Mouse (Mus musculus): Measurements from ENCODE around the gene Cacna2d4. TPM values are rescaled to one million over a fixed set of nuclear protein-coding genes. Genes with fewer than 3 reads are reported as not detected.

The Cacna2d4 gene
- polyA plus RNA-seq (2014; fragmentation: Nextera tagmentation; extraction: Ambion mirVana), result 0.23 TPM in 1 of 2 replicates, not detected in the other

GRCm38 (mm10) chr6:119236241-119236640 is at the start of gene Cacna2d4:
Gene Cacna2d4, plus strand, starts transcription at chr6:119236526.
- no peak within 1 kb of the TSS for H3K9ac ChIP-seq (replicated peaks; ENCODE audit: low read depth, low read length)
- no peaks in the 10 kb centered on the region for H3K36me3 ChIP-seq (ENCODE audit: control insufficient read depth, insufficient read depth, low read length)
- H3K4me2 ChIP-seq (replicated peaks; ENCODE audit: low read depth, low read length), result no peak within 1 kb of the TSS
- H3K27me3 ChIP-seq (ENCODE audit: control insufficient read depth, insufficient read depth, low read length), result no peaks in the 10 kb centered on the region
- H3K9me3 ChIP-seq (ENCODE audit: control insufficient read depth, low read depth, low read length), result no peaks in the 10 kb centered on the region
- no peak within 1 kb of the TSS for H3K27ac ChIP-seq (ENCODE audit: low read length)
- WGBS, result 13% methylated on average over 1 of the region's 1 CpGs
- ATAC-seq (ENCODE audit: insufficient number of reproducible peaks, insufficient read depth, low FRiP score, low read depth), result no peak
- H3K4me3 ChIP-seq (ENCODE audit: low read depth, low read length), result no peak within 1 kb of the TSS
- H3K4me1 ChIP-seq (ENCODE audit: control insufficient read depth, insufficient read depth, low read length), result no peaks in the 10 kb centered on the region

GRCm38 (mm10) chr6:119186658-119187057 is 49.7 kb upstream of the Cacna2d4 start:
- Histone ChIP-seq H3K4me1 (ENCODE audit: control insufficient read depth, insufficient read depth, low read length) (no peaks in the 10 kb centered on the region), H3K36me3 (ENCODE audit: control insufficient read depth, insufficient read depth, low read length) (peaks cover 6% of the 10 kb centered on the region), H3K4me3 (ENCODE audit: low read depth, low read length) (no peak overlapping the region), H3K9ac (replicated peaks; ENCODE audit: low read depth, low read length) (no peak overlapping the region), H3K9me3 (ENCODE audit: control insufficient read depth, low read depth, low read length) (no peaks in the 10 kb centered on the region), H3K4me2 (replicated peaks; ENCODE audit: low read depth, low read length) (no peak overlapping the region), H3K27ac (ENCODE audit: low read length) (no peak overlapping the region), H3K27me3 (ENCODE audit: control insufficient read depth, insufficient read depth, low read length) (no peaks in the 10 kb centered on the region)
- no peak for ATAC-seq (ENCODE audit: insufficient number of reproducible peaks, insufficient read depth, low FRiP score, low read depth)
- WGBS, result 61% methylated on average over 8 of the region's 8 CpGs

GRCm38 (mm10) chr6:119187631-119188030 is 48.7 kb upstream of the Cacna2d4 start:
- H3K27me3 ChIP-seq (ENCODE audit: control insufficient read depth, insufficient read depth, low read length), result no peaks in the 10 kb centered on the region
- H3K9ac ChIP-seq (replicated peaks; ENCODE audit: low read depth, low read length), result no peak overlapping the region
- H3K36me3 ChIP-seq (ENCODE audit: control insufficient read depth, insufficient read depth, low read length), result peaks cover 6% of the 10 kb centered on the region
- H3K27ac ChIP-seq (ENCODE audit: low read length), result no peak overlapping the region
- H3K4me1 ChIP-seq (ENCODE audit: control insufficient read depth, insufficient read depth, low read length), result no peaks in the 10 kb centered on the region
- no peak overlapping the region for H3K4me3 ChIP-seq (ENCODE audit: low read depth, low read length)
- 78% methylated on average over 6 of the region's 6 CpGs for WGBS
- no peak overlapping the region for H3K4me2 ChIP-seq (replicated peaks; ENCODE audit: low read depth, low read length)
- no peak for ATAC-seq (ENCODE audit: insufficient number of reproducible peaks, insufficient read depth, low FRiP score, low read depth)
- H3K9me3 ChIP-seq (ENCODE audit: control insufficient read depth, low read depth, low read length), result no peaks in the 10 kb centered on the region

- Histone ChIP-seq H3K27me3 (ENCODE audit: control insufficient read depth, insufficient read depth, low read length) (no peaks in the 10 kb centered on the region), H3K4me1 (ENCODE audit: control insufficient read depth, insufficient read depth, low read length) (no peaks in the 10 kb centered on the region), H3K4me3 (ENCODE audit: low read depth, low read length) (no peak overlapping the region), H3K27ac (ENCODE audit: low read length) (no peak overlapping the region), H3K36me3 (ENCODE audit: control insufficient read depth, insufficient read depth, low read length) (no peaks in the 10 kb centered on the region; the same call in 1 of the 2 replicates), H3K9ac (replicated peaks; ENCODE audit: low read depth, low read length) (no peak overlapping the region), H3K4me2 (replicated peaks; ENCODE audit: low read depth, low read length) (no peak overlapping the region), H3K9me3 (ENCODE audit: control insufficient read depth, low read depth, low read length) (no peaks in the 10 kb centered on the region)
- ATAC-seq (ENCODE audit: insufficient number of reproducible peaks, insufficient read depth, low FRiP score, low read depth), result no peak
- WGBS, result 91% methylated on average over 4 of the region's 4 CpGs
Observed at GRCm38 (mm10) chr6:119191478-119191877, 44.8 kb upstream of the Cacna2d4 start.

- WGBS, result 54% methylated on average over 15 of the region's 15 CpGs
- H3K27me3 ChIP-seq (ENCODE audit: control insufficient read depth, insufficient read depth, low read length), result no peaks in the 10 kb centered on the region
- no peaks in the 10 kb centered on the region; the same call in 1 of the 2 replicates for H3K4me1 ChIP-seq (ENCODE audit: control insufficient read depth, insufficient read depth, low read length)
- H3K9me3 ChIP-seq (ENCODE audit: control insufficient read depth, low read depth, low read length), result no peaks in the 10 kb centered on the region
- no peak overlapping the region for H3K4me2 ChIP-seq (replicated peaks; ENCODE audit: low read depth, low read length)
- peak overlapping the region; percentile 55; the same call in 1 of the 2 replicates for H3K27ac ChIP-seq (ENCODE audit: low read length)
- H3K36me3 ChIP-seq (ENCODE audit: control insufficient read depth, insufficient read depth, low read length), result no peaks in the 10 kb centered on the region
- H3K4me3 ChIP-seq (ENCODE audit: low read depth, low read length), result no peak overlapping the region
- no peak overlapping the region for H3K9ac ChIP-seq (replicated peaks; ENCODE audit: low read depth, low read length)
- ATAC-seq (ENCODE audit: insufficient number of reproducible peaks, insufficient read depth, low FRiP score, low read depth), result no peak
Observed at GRCm38 (mm10) chr6:119193571-119194154, 42.7 kb upstream of the Cacna2d4 start.

- no peak overlapping the region for H3K4me2 ChIP-seq (replicated peaks; ENCODE audit: low read depth, low read length)
- peak overlapping the region; percentile 55; the same call in 1 of the 2 replicates for H3K27ac ChIP-seq (ENCODE audit: low read length)
- 65% methylated on average over 9 of the region's 9 CpGs for WGBS
- no peaks in the 10 kb centered on the region for H3K27me3 ChIP-seq (ENCODE audit: control insufficient read depth, insufficient read depth, low read length)
- H3K4me3 ChIP-seq (ENCODE audit: low read depth, low read length), result no peak overlapping the region
- no peaks in the 10 kb centered on the region for H3K36me3 ChIP-seq (ENCODE audit: control insufficient read depth, insufficient read depth, low read length)
- no peak for ATAC-seq (ENCODE audit: insufficient number of reproducible peaks, insufficient read depth, low FRiP score, low read depth)
- no peaks in the 10 kb centered on the region; the same call in 1 of the 2 replicates for H3K4me1 ChIP-seq (ENCODE audit: control insufficient read depth, insufficient read depth, low read length)
- no peaks in the 10 kb centered on the region for H3K9me3 ChIP-seq (ENCODE audit: control insufficient read depth, low read depth, low read length)
- no peak overlapping the region for H3K9ac ChIP-seq (replicated peaks; ENCODE audit: low read depth, low read length)
Observed at GRCm38 (mm10) chr6:119194161-119194560, 42.2 kb upstream of the Cacna2d4 start.

- H3K9ac ChIP-seq (replicated peaks; ENCODE audit: low read depth, low read length), result no peak overlapping the region
- no peak overlapping the region for H3K4me2 ChIP-seq (replicated peaks; ENCODE audit: low read depth, low read length)
- H3K27me3 ChIP-seq (ENCODE audit: control insufficient read depth, insufficient read depth, low read length), result no peaks in the 10 kb centered on the region
- no peak overlapping the region for H3K27ac ChIP-seq (ENCODE audit: low read length)
- H3K9me3 ChIP-seq (ENCODE audit: control insufficient read depth, low read depth, low read length), result no peaks in the 10 kb centered on the region
- no peaks in the 10 kb centered on the region for H3K36me3 ChIP-seq (ENCODE audit: control insufficient read depth, insufficient read depth, low read length)
- ATAC-seq (ENCODE audit: insufficient number of reproducible peaks, insufficient read depth, low FRiP score, low read depth), result no peak
- 64% methylated on average over 7 of the region's 7 CpGs for WGBS
- no peaks in the 10 kb centered on the region; the same call in 1 of the 2 replicates for H3K4me1 ChIP-seq (ENCODE audit: control insufficient read depth, insufficient read depth, low read length)
- H3K4me3 ChIP-seq (ENCODE audit: low read depth, low read length), result no peak overlapping the region
Observed at GRCm38 (mm10) chr6:119194601-119195000, 41.7 kb upstream of the Cacna2d4 start.

GRCm38 (mm10) chr6:119196382-119197305 is 39.7 kb upstream of the Cacna2d4 start, which contains the start of gene Cacna1c:
Gene Cacna1c, minus strand, starts transcription at chr6:119196418.
- WGBS, result 49% methylated on average over 17 of the region's 17 CpGs

More at GRCm38 (mm10) chr6:119196382-119197305, 39.7 kb upstream of the Cacna2d4 start, which contains the start of gene Cacna1c:
- Histone ChIP-seq H3K27me3 (ENCODE audit: control insufficient read depth, insufficient read depth, low read length) (no peaks in the 10 kb centered on the region), H3K4me2 (replicated peaks; ENCODE audit: low read depth, low read length) (no peak within 1 kb of the TSS), H3K36me3 (ENCODE audit: control insufficient read depth, insufficient read depth, low read length) (no peaks in the 10 kb centered on the region), H3K4me1 (ENCODE audit: control insufficient read depth, insufficient read depth, low read length) (no peaks in the 10 kb centered on the region; the same call in 1 of the 2 replicates), H3K9me3 (ENCODE audit: control insufficient read depth, low read depth, low read length) (no peaks in the 10 kb centered on the region), H3K4me3 (ENCODE audit: low read depth, low read length) (no peak within 1 kb of the TSS), H3K9ac (replicated peaks; ENCODE audit: low read depth, low read length) (no peak within 1 kb of the TSS), H3K27ac (ENCODE audit: low read length) (no peak within 1 kb of the TSS; the same call in 1 of the 2 replicates)
- peak; percentile 56; the same call in 1 of the 2 replicates for ATAC-seq (ENCODE audit: insufficient number of reproducible peaks, insufficient read depth, low FRiP score, low read depth)

Data from stomach, embryonic 14.5 days (tissue).